Mouse (Mus musculus) lung, postnatal 10 days (tissue): ENCODE measurements at regions not wholly inside any gene's neighbourhood (a gene's known extent, or its start where the extent isn't known, plus 50 kb on each side); places are given as distances from the start of the nearest gene placed in this dataset.
A peak's percentile ranks its signal among the peaks of the same experiment; 100 is the strongest.

Experiments
- DNase-seq: peaks from one replicate; pipeline ENCODE4 v3.0.0; 2021

- no peak for DNase-seq
These were observed 720.7 kb downstream of the Cypt12 start for GRCm38 (mm10) chr3:18668936-18669335.

- no peak for DNase-seq
These were observed 722.0 kb downstream of the Cypt12 start for GRCm38 (mm10) chr3:18670203-18670700.

- DNase-seq: no peak
These were observed 723.5 kb downstream of the Cypt12 start for GRCm38 (mm10) chr3:18671681-18672080.

- peak; percentile 18 for DNase-seq
These were observed 735.3 kb downstream of the Cypt12 start for GRCm38 (mm10) chr3:18683346-18684101.

- DNase-seq: no peak
These were observed 747.0 kb downstream of the Cypt12 start for GRCm38 (mm10) chr3:18695113-18695792.

- DNase-seq: no peak
These were observed 748.9 kb downstream of the Cypt12 start for GRCm38 (mm10) chr3:18696981-18697660.

- DNase-seq: no peak
These were observed 749.9 kb downstream of the Cypt12 start for GRCm38 (mm10) chr3:18698106-18698505.

- DNase-seq: no peak
These were observed 757.0 kb downstream of the Cypt12 start for GRCm38 (mm10) chr3:18705165-18705564.

GRCm38 (mm10) chr3:18705756-18706155, 757.5 kb downstream of the Cypt12 start:
- no peak for DNase-seq

GRCm38 (mm10) chr3:18706356-18706755, 758.1 kb downstream of the Cypt12 start:
- no peak for DNase-seq

- DNase-seq: no peak
These were observed 759.5 kb downstream of the Cypt12 start for GRCm38 (mm10) chr3:18707730-18708129.

GRCm38 (mm10) chr3:18711661-18712060, 763.5 kb downstream of the Cypt12 start:
- DNase-seq: no peak

GRCm38 (mm10) chr3:18713986-18714385, 765.8 kb downstream of the Cypt12 start:
- DNase-seq: no peak

GRCm38 (mm10) chr3:18714968-18715630, 766.9 kb downstream of the Cypt12 start:
- DNase-seq: no peak

GRCm38 (mm10) chr3:18715776-18716175, 767.6 kb downstream of the Cypt12 start:
- peak; percentile 25 for DNase-seq

GRCm38 (mm10) chr3:18725507-18725906, 777.3 kb downstream of the Cypt12 start:
- no peak for DNase-seq

- no peak for DNase-seq
These were observed 783.0 kb downstream of the Cypt12 start for GRCm38 (mm10) chr3:18731251-18731650.

- no peak for DNase-seq
These were observed 783.5 kb downstream of the Cypt12 start for GRCm38 (mm10) chr3:18731674-18732073.

- DNase-seq: no peak
These were observed 785.3 kb downstream of the Cypt12 start for GRCm38 (mm10) chr3:18733540-18733939.

- no peak for DNase-seq
These were observed 790.7 kb downstream of the Cypt12 start for GRCm38 (mm10) chr3:18738946-18739345.

GRCm38 (mm10) chr3:18740344-18740743, 792.1 kb downstream of the Cypt12 start:
- DNase-seq: no peak

- DNase-seq: no peak
These were observed 795.3 kb downstream of the Cypt12 start for GRCm38 (mm10) chr3:18743474-18743873.

GRCm38 (mm10) chr3:18744216-18744615, 796.0 kb downstream of the Cypt12 start:
- no peak for DNase-seq
